Mouse (Mus musculus) inflammation-experienced regulatory T-cells, adult 16 weeks (primary cell): ENCODE measurements around the gene Soat1. TPM values are rescaled to one million over a fixed set of nuclear protein-coding genes. Genes with fewer than 3 reads are reported as not detected.

Source experiments
- polyA plus RNA-seq: library from polyadenylated mRNA; unstranded; fragments of 100-300 nt; shearing (Covaris generic); gene quantifications from one replicate; pipeline ENCODE4 v1.2.1, GENCODE M21; 2017

Gene Soat1
- 54.5 TPM for polyA plus RNA-seq

DNA sequence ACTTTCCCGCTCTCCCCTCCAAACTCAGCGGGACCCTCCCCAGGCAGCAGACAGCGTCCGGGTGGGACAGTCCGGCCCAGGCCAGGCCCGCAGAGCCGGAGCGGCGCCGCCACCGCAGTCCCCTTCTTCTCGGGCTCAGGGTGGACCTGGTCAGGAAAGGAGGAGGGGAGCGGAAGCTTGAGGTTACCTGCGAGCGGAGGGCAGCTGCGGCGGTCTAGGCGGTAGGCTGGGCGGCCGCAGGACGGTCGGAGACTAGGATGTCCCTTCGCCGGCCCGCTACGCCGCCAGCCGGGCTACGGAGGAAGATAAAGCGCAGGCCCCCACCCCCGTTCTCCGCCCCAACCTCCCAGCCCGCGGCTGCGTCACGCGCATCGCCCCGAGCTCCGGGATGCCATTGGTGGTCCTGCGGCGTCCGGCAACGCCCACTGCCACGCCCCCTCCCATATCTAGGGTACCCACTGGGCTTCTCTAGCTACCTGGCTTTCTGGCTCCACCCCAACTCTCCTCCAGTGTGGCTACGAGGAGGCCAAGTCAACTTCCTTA, at the start of gene Soat1:
Gene Soat1, minus strand, starts transcription at position 371 of the 543 bp plus-strand sequence.

DNA sequence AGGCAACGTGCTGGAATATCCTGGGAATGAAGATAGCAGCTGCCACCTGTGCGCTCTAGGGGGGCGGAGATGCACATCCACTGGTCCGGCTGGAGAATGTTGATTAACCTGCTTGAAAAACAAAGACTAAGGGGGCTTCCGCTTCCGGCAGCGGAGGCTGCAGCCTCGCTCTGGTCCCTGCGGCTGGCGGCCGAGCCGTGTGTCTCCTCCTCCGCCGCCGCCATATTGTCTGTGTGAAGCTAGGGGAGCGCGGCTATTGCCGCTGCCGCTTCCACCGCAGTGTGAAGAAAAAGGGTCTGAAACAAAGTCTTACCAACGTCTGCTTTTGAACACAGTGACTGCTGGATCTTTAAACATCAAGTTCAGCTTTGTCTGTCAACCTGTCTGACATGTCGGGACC, 49.7 kb upstream of the Soat1 start, which contains the start of gene Gm10031:
Gene Gm10031, plus strand, starts transcription at position 171 of the 400 bp plus-strand sequence.

DNA sequence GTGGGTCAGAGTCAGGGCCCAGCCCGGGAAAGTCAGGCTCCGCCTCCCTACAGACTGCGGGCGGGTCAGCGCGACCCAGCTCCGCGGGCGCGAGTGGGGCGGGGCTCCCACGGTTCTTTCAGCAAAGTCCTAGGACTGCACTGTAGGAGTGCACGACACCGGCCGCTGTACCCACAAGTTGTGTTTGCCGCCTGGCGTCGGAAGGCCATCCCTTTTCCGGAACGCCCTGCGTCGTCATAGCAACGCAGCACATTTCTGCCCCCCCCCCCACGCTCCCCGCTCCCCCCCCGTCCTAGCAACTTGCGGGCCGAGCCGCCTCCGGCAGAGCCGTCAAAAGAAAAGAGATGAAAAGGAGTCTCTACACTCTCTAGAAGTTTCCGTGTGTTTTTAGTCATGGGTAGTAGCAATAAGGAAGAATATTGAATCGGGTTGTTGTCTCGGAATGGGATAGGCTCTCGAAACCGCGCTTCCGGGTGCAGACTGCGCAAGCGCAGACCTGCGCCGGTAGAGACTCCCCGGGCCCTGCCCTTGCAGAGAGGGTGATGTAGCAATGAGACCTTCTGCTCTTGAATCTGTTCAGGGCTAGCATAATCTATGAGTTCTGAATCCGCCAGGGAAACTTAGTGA, 53.3 kb downstream of the Soat1 start, which contains the start of gene Axdnd1:
Gene Axdnd1, minus strand, starts transcription at position 489 of the 627 bp plus-strand sequence.

Other genes starting within 250 kb of the Soat1 start
- gene Tdrd5, start 170.7 kb downstream of the Soat1 start, polyA plus RNA-seq: not detected
- not detected for gene Nphs2, start 163.6 kb downstream of the Soat1 start, polyA plus RNA-seq
- gene Gm2000, start 108.3 kb downstream of the Soat1 start, polyA plus RNA-seq: 1,028 TPM
- 0.29 TPM for gene Axdnd1, start 53.2 kb downstream of the Soat1 start, polyA plus RNA-seq
- gene Gm10031, start 49.7 kb upstream of the Soat1 start, polyA plus RNA-seq: 0.99 TPM
- 2.5 TPM for gene Abl2, start 84.5 kb upstream of the Soat1 start, polyA plus RNA-seq
- 56.7 TPM for gene Tor3a, start 200.0 kb upstream of the Soat1 start, polyA plus RNA-seq
- gene Fam20b, start 244.8 kb upstream of the Soat1 start, polyA plus RNA-seq: 19.3 TPM